Mouse (Mus musculus) thymus, postnatal 4 days (tissue): ENCODE results near the gene Icos.

Experiments
- DNase-seq: peaks from one replicate; pipeline ENCODE4 v3.0.0; 2021

Icos gene

GRCm38 (mm10) chr1:60967521-60967920 is 10.2 kb upstream of the Icos start:
- no peak for DNase-seq

GRCm38 (mm10) chr1:60970846-60971245 is 6.9 kb upstream of the Icos start:
- DNase-seq = no peak

GRCm38 (mm10) chr1:60974221-60974620 is 3.5 kb upstream of the Icos start:
- DNase-seq = no peak

- no peak for DNase-seq
Measured at GRCm38 (mm10) chr1:60975646-60976294, 2.0 kb upstream of the Icos start.

GRCm38 (mm10) chr1:60979126-60979842 is 1.6 kb downstream of the Icos start:
- DNase-seq = no peak

GRCm38 (mm10) chr1:60979843-60980235 is 2.1 kb downstream of the Icos start:
- DNase-seq = no peak

- DNase-seq = no peak
Measured at GRCm38 (mm10) chr1:60985075-60985474, 7.3 kb downstream of the Icos start.

- no peak for DNase-seq
Measured at GRCm38 (mm10) chr1:60986141-60986540, 8.4 kb downstream of the Icos start.

GRCm38 (mm10) chr1:60989086-60989485 is 11.4 kb downstream of the Icos start:
- DNase-seq = no peak

GRCm38 (mm10) chr1:60990305-60990704 is 12.6 kb downstream of the Icos start:
- peak; percentile 44 for DNase-seq

- no peak for DNase-seq
Measured at GRCm38 (mm10) chr1:60998008-60998557, 20.4 kb downstream of the Icos start.

- DNase-seq = no peak
Measured at GRCm38 (mm10) chr1:60998689-60999088, 21.0 kb downstream of the Icos start.

- DNase-seq = no peak
Measured at GRCm38 (mm10) chr1:61001786-61002354, 24.1 kb downstream of the Icos start.

- no peak for DNase-seq
Measured at GRCm38 (mm10) chr1:61006229-61006628, 28.5 kb downstream of the Icos start.

- no peak for DNase-seq
Measured at GRCm38 (mm10) chr1:61007516-61007915, 29.8 kb downstream of the Icos start.

GRCm38 (mm10) chr1:61016578-61017118 is 38.9 kb downstream of the Icos start:
- peak; percentile 35 for DNase-seq

GRCm38 (mm10) chr1:61026712-61027111 is 49.0 kb downstream of the Icos start:
- no peak for DNase-seq

- DNase-seq = no peak
Measured at GRCm38 (mm10) chr1:61027519-61027918, 49.8 kb downstream of the Icos start.

GRCm38 (mm10) chr1:61029919-61030318 is 52.2 kb downstream of the Icos start:
- no peak for DNase-seq

- DNase-seq = no peak
Measured at GRCm38 (mm10) chr1:61030532-61030931, 52.8 kb downstream of the Icos start.

GRCm38 (mm10) chr1:61035270-61035669 is 57.5 kb downstream of the Icos start:
- no peak for DNase-seq

GRCm38 (mm10) chr1:61038223-61038622 is 60.5 kb downstream of the Icos start:
- no peak for DNase-seq

- DNase-seq = no peak
Measured at GRCm38 (mm10) chr1:61039310-61039709, 61.6 kb downstream of the Icos start.

- DNase-seq = no peak
Measured at GRCm38 (mm10) chr1:61040401-61040800, 62.7 kb downstream of the Icos start.
